Mouse (Mus musculus): Measurements from ENCODE around the gene Fbrs.

DNA sequence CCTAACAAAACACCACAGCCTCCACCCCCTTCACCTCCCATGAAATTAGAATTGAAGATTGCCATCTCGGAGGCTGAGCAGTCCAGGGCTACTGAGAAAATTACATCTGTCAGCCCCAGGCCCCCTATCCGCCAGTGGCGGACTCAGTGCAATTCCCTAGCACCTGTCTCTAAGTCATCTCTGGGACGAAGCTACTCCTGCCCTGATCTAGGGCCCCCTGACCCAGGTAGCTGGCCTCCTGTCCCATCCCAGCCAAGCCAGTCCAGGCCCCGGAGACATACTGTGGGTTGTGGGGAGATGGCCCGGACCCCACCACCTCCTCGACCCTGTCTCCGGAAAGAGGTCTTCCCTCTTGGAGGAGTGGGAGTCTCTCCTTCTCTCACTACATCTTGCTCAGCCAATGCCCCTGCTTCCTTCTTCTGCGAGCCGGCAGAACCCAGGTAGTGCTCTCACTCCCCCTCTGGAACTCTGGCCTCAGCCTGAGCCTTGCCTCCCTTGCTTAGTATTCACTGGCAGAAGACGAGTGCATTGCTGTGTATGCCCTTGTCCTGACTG is 3.7 kb upstream of the Fbrs start:
- no peak for TF ChIP-seq CTCF (IDR thresholded peaks at IDR 0.05; ENCODE audit: low read depth)
- no peak for TF ChIP-seq EP300 (optimal IDR thresholded peaks at IDR 0.05)

Data from stomach, postnatal 0 days (tissue).